In genomic region chr3:69186643-69187042, GRCm38 (mm10) we compare ENCODE assay signal across 17 mouse cellular contexts. TPM values are rescaled to one million over a fixed set of nuclear protein-coding genes. Genes with fewer than 3 reads are reported as not detected.
DNase-seq lines count a peak whose midpoint lies in the region; ATAC-seq and TF ChIP-seq lines count a peak whose summit lies in the region.
"Had no signal": no experiment of that assay in that cellular context is flagged by ENCODE, and none has a peak within 500 bp of the region (broad histone marks: within the 10 kb centered on the region; RNA-seq: fewer than 3 reads in every experiment).

No protein-coding gene starts in this region.

- TF ChIP-seq CTCF in forebrain, postnatal 0 days (IDR thresholded peaks at IDR 0.05; ENCODE audit: low read depth), result no peak

- WGBS in forebrain, embryonic 14.5 days, result 61% methylated on average over 16 of the region's 16 CpGs
- WGBS in forebrain, embryonic 11.5 days, result 89% methylated on average over 16 of the region's 16 CpGs
- WGBS in forebrain, postnatal 0 days, result 51% methylated on average over 16 of the region's 16 CpGs

- H3K36me3 ChIP-seq in forebrain, embryonic 14.5 days (ENCODE audit: control insufficient read depth, insufficient read depth, low read length), result no peaks in the 10 kb centered on the region
- no peaks in the 10 kb centered on the region for H3K36me3 ChIP-seq in forebrain, embryonic 11.5 days (ENCODE audit: control insufficient read depth, insufficient read depth, low read length)
- H3K36me3 ChIP-seq in forebrain, postnatal 0 days (ENCODE audit: insufficient read depth), result no peaks in the 10 kb centered on the region
- H3K36me3 ChIP-seq: embryonic facial prominence, embryonic 13.5 days; midbrain, embryonic 15.5 days had no signal

- no peaks in the 10 kb centered on the region for H3K4me1 ChIP-seq in forebrain, embryonic 14.5 days (ENCODE audit: control insufficient read depth, insufficient read depth, low read length)
- no peaks in the 10 kb centered on the region for H3K4me1 ChIP-seq in forebrain, embryonic 11.5 days (replicated peaks; ENCODE audit: control insufficient read depth, insufficient read depth, low read length)
- H3K4me1 ChIP-seq in forebrain, postnatal 0 days (ENCODE audit: insufficient read depth), result no peaks in the 10 kb centered on the region
- H3K4me1 ChIP-seq: embryonic facial prominence, embryonic 13.5 days; midbrain, embryonic 15.5 days had no signal

- peak; percentile 42 for DNase-seq in forebrain, embryonic 14.5 days (ENCODE audit: low spot score)
- no peak for DNase-seq in forebrain, embryonic 11.5 days (ENCODE audit: low spot score)
- DNase-seq in left cerebral cortex, adult 18-20 months (ENCODE audit: low spot score in 2 of 2), result peak; percentile 5 to 13
- DNase-seq in left cerebral cortex, adult 11 months (ENCODE audit: low spot score), result no peak
- DNase-seq in forebrain, postnatal 0 days, result peak; percentile 13
- DNase-seq in left cerebral cortex, postnatal 25 days (ENCODE audit: low spot score in 2 of 2), result peak; percentile 43 to 48
- no peak for DNase-seq in embryo, embryonic 9.5 days (ENCODE audit: extremely low spot score)
- DNase-seq in c-Kit-positive CD71-positive TER-119-positive erythroid progenitor cells, embryonic 14.5 days (ENCODE audit: low spot score), result no peak
- DNase-seq: adrenal gland, adult 2 months; B cell, adult 2 months; cerebellum, adult 11 months; gastrocnemius, postnatal 36 days had no signal

- no peak overlapping the region for H3K4me2 ChIP-seq in forebrain, embryonic 14.5 days (ENCODE audit: low read length)
- no peak overlapping the region for H3K4me2 ChIP-seq in forebrain, embryonic 11.5 days (ENCODE audit: low read depth, low read length, severe bottlenecking)
- no peak overlapping the region for H3K4me2 ChIP-seq in forebrain, postnatal 0 days (ENCODE audit: low read depth)
- H3K4me2 ChIP-seq: embryonic facial prominence, embryonic 13.5 days; midbrain, embryonic 15.5 days had no signal

- no peak overlapping the region for H3K9ac ChIP-seq in forebrain, embryonic 14.5 days (ENCODE audit: low read length)
- no peak overlapping the region for H3K9ac ChIP-seq in forebrain, embryonic 11.5 days (ENCODE audit: low read length)
- H3K9ac ChIP-seq in forebrain, postnatal 0 days, result no peak overlapping the region
- H3K9ac ChIP-seq: embryonic facial prominence, embryonic 13.5 days; midbrain, embryonic 15.5 days had no signal

- H3K27ac ChIP-seq in forebrain, embryonic 14.5 days (ENCODE audit: low read depth, low read length), result no peak overlapping the region
- H3K27ac ChIP-seq in forebrain, embryonic 11.5 days (ENCODE audit: low read depth, low read length), result no peak overlapping the region
- no peak overlapping the region for H3K27ac ChIP-seq in forebrain, postnatal 0 days (ENCODE audit: low read depth, low read length)
- H3K27ac ChIP-seq: embryonic facial prominence, embryonic 13.5 days; midbrain, embryonic 15.5 days had no signal

- ATAC-seq in forebrain, embryonic 14.5 days, result peak; percentile 52; the same call in 1 of the 2 replicates
- no peak for ATAC-seq in forebrain, embryonic 11.5 days (replicated peaks; ENCODE audit: low FRiP score)
- ATAC-seq in forebrain, postnatal 0 days, result peak; percentile 65; the same call in 1 of the 2 replicates
- ATAC-seq: midbrain, embryonic 15.5 days had no signal

- no peak overlapping the region for H3K4me3 ChIP-seq in forebrain, embryonic 14.5 days (ENCODE audit: low read depth, low read length)
- H3K4me3 ChIP-seq in forebrain, embryonic 11.5 days (ENCODE audit: low read depth, low read length), result no peak overlapping the region
- no peak overlapping the region for H3K4me3 ChIP-seq in forebrain, postnatal 0 days (ENCODE audit: low read depth, low read length)
- H3K4me3 ChIP-seq: embryonic facial prominence, embryonic 13.5 days; midbrain, embryonic 15.5 days had no signal

- no peaks in the 10 kb centered on the region for H3K9me3 ChIP-seq in forebrain, embryonic 14.5 days (replicated peaks; ENCODE audit: control insufficient read depth, low read length)
- H3K9me3 ChIP-seq in forebrain, embryonic 11.5 days (ENCODE audit: control insufficient read depth, low read length), result no peaks in the 10 kb centered on the region
- no peaks in the 10 kb centered on the region for H3K9me3 ChIP-seq in forebrain, postnatal 0 days (ENCODE audit: low read length)
- H3K9me3 ChIP-seq: embryonic facial prominence, embryonic 13.5 days; midbrain, embryonic 15.5 days had no signal

- intact Hi-C loops in left cerebral cortex, postnatal 25 days (cut with DNase I), result no loop called here

- no peaks in the 10 kb centered on the region for H3K27me3 ChIP-seq in forebrain, embryonic 14.5 days (replicated peaks; ENCODE audit: control insufficient read depth, insufficient read depth, low read length)
- no peaks in the 10 kb centered on the region for H3K27me3 ChIP-seq in forebrain, embryonic 11.5 days (ENCODE audit: control insufficient read depth, insufficient read depth, low read length)
- no peaks in the 10 kb centered on the region for H3K27me3 ChIP-seq in forebrain, postnatal 0 days (ENCODE audit: insufficient read depth, low read length)
- H3K27me3 ChIP-seq: embryonic facial prominence, embryonic 13.5 days; midbrain, embryonic 15.5 days had no signal

RNA-seq across cellular contexts. Expression of gene Arl14, which starts 35.6 kb away (rescaled TPM):
- not detected in 2 replicates for polyA plus RNA-seq in forebrain, embryonic 14.5 days (2014; fragmentation: Nextera tagmentation; extraction: Ambion mirVana)
- not detected in 2 replicates for polyA plus RNA-seq in forebrain, embryonic 11.5 days (2014; fragmentation: Nextera tagmentation; extraction: Ambion mirVana)
- not detected for total RNA-seq in left cerebral cortex, adult 18-20 months (2021)
- not detected in 2 replicates for total RNA-seq in forebrain, postnatal 0 days (2014; rRNA removed)
- not detected in 2 replicates for polyA plus RNA-seq in forebrain, postnatal 0 days (2015; fragmentation: Nextera tagmentation; extraction: Ambion mirVana)
- not detected for total RNA-seq in left cerebral cortex, postnatal 25 days (2021)
- total RNA-seq: adrenal gland, adult 2 months; gastrocnemius, postnatal 36 days; neutrophil, adult 5-6 weeks had no signal
- polyA plus RNA-seq: adrenal gland, adult 2 months; embryonic facial prominence, embryonic 13.5 days; hindbrain, embryonic 11.5 days; liver, embryonic 16.5 days; midbrain, embryonic 15.5 days had no signal

RNA-seq across cellular contexts. Expression of gene Kpna4, which starts 59.7 kb away (rescaled TPM):
- polyA plus RNA-seq in forebrain, embryonic 14.5 days (2014; fragmentation: Nextera tagmentation; extraction: Ambion mirVana), result 39.8 and 42.3 TPM in 2 replicates
- polyA plus RNA-seq in forebrain, embryonic 11.5 days (2014; fragmentation: Nextera tagmentation; extraction: Ambion mirVana), result 54.6 and 55.7 TPM in 2 replicates
- total RNA-seq in left cerebral cortex, adult 18-20 months (2021), result 10 to 100 TPM; 65.7 to 71.1 TPM
- 83.8 and 91.1 TPM in 2 replicates for total RNA-seq in forebrain, postnatal 0 days (2014; rRNA removed)
- 26.3 and 32.7 TPM in 2 replicates for polyA plus RNA-seq in forebrain, postnatal 0 days (2015; fragmentation: Nextera tagmentation; extraction: Ambion mirVana)
- total RNA-seq in left cerebral cortex, postnatal 25 days (2021), result 10 to 100 TPM; 62.9 to 65.6 TPM

Comparison
In these comparisons a context has a peak if more than half of its experiments do, and no peak if none do; other contexts are left out.
1. DNase-seq: peak in forebrain, embryonic 14.5 days (single experiment), left cerebral cortex, adult 18-20 months (2 of 2), forebrain, postnatal 0 days (single experiment) and left cerebral cortex, postnatal 25 days (2 of 2); none in forebrain, embryonic 11.5 days (single experiment), left cerebral cortex, adult 11 months (single experiment), embryo, embryonic 9.5 days (single experiment) and c-Kit-positive CD71-positive TER-119-positive erythroid progenitor cells, embryonic 14.5 days (single experiment).